Mouse (Mus musculus) liver, postnatal 0 days (tissue): ENCODE measurements around the gene Ccdc70. TPM values are rescaled to one million over a fixed set of nuclear protein-coding genes. Genes with fewer than 3 reads are reported as not detected.
"Not testable (repeated sequence)": the region's sequence is repeated elsewhere in the genome, so short reads cannot be mapped to it uniquely, and the experiment has no call there.

ENCODE experiments used
- ATAC-seq: fragments of 200-750 bp; cut with Nextera tagmentation; 2 replicates; pipeline ENCODE4 v1.8.0; 2017; ENCODE audit warnings: mild to moderate bottlenecking, moderate library complexity
- DNase-seq: peaks from one replicate; pipeline ENCODE4 v3.0.0-alpha.2; 2016
- H3K27ac ChIP-seq: fragments of 300-500 bp; sonication (generic); 2 replicates; pipeline ENCODE4 v1.5.1; 2014; ENCODE audit warnings: antibody characterized with exemption, moderate library complexity, mild to moderate bottlenecking, low read depth
- H3K27me3 ChIP-seq: fragments of 300-500 bp; sonication (generic); 2 replicates; pipeline ENCODE4 v1.6.1; 2014; ENCODE audit warnings: low read length, control low read depth, mixed read lengths; ENCODE audit not compliant: insufficient read depth
- H3K36me3 ChIP-seq: fragments of 300-500 bp; sonication (generic); replicated peaks from 2 replicates; pipeline ENCODE4 v1.6.1; 2014; ENCODE audit warnings: mild to moderate bottlenecking, control low read depth, low read length, moderate library complexity, mixed read lengths; ENCODE audit not compliant: insufficient read depth
- H3K4me1 ChIP-seq: fragments of 300-500 bp; sonication (generic); 2 replicates; pipeline ENCODE4 v1.6.1; 2014; ENCODE audit warnings: antibody characterized with exemption, mild to moderate bottlenecking, control low read depth; ENCODE audit not compliant: insufficient read depth
- H3K4me2 ChIP-seq: fragments of 300-500 bp; sonication (generic); 2 replicates; pipeline ENCODE4 v1.6.1; 2014; ENCODE audit warnings: low read depth, mild to moderate bottlenecking, low read length, moderate library complexity, mixed read lengths
- H3K4me3 ChIP-seq: fragments of 300-500 bp; sonication (generic); 2 replicates; pipeline ENCODE4 v1.5.1; 2014; ENCODE audit warnings: low read depth, low read length
- H3K9ac ChIP-seq: fragments of 300-500 bp; sonication (generic); replicated peaks from 2 replicates; pipeline ENCODE4 v1.6.1; 2014; ENCODE audit warnings: mild to moderate bottlenecking, moderate library complexity
- H3K9me3 ChIP-seq: fragments of 300-500 bp; sonication (generic); 2 replicates; pipeline ENCODE4 v1.6.1; 2016; ENCODE audit warnings: mild to moderate bottlenecking, control low read depth, low read length, mixed read lengths
- CTCF ChIP-seq: sonication (generic); IDR thresholded peaks from 2 replicates; pipeline ENCODE4 v1.5.1; 2016; ENCODE audit warnings: antibody characterized with exemption, low read depth
- EP300 ChIP-seq: IDR thresholded peaks from 2 replicates; pipeline ENCODE4 v1.6.1; 2016; ENCODE audit warnings: antibody characterized with exemption, low read depth, mild to moderate bottlenecking
- WGBS: fragments of 180-500 bp; shearing (Covaris S2); extraction: QIAGEN DNeasy Blood & Tissue Kit; methylation state at CpG from one replicate; pipeline ENCODE4 v1.1.7; 2014; ENCODE audit not compliant: insufficient replicate concordance; 5-methylcytosine and 5-hydroxymethylcytosine counted together
- polyA plus RNA-seq: library from polyadenylated mRNA; unstranded; fragments of >200 nt; fragmentation: Nextera tagmentation; extraction: Ambion mirVana; gene quantifications from 2 replicates; pipeline ENCODE4 v1.2.1, GENCODE M21; 2015

The Ccdc70 gene
- not detected in 2 replicates for polyA plus RNA-seq

GRCm38 (mm10) chr8:21969475-21969874, at the start of gene Ccdc70:
Ccdc70 (plus strand) TSS chr8:21969775.
- no peak for TF ChIP-seq CTCF
- no peak for TF ChIP-seq EP300
- Histone ChIP-seq H3K36me3 (no peaks in the 10 kb centered on the region), H3K27me3 (no peaks in the 10 kb centered on the region), H3K27ac (no peak within 1 kb of the TSS), H3K4me1 (no peaks in the 10 kb centered on the region), H3K9me3 (no peaks in the 10 kb centered on the region), H3K9ac (no peak within 1 kb of the TSS), H3K4me2 (no peak within 1 kb of the TSS), H3K4me3 (no peak within 1 kb of the TSS)
- 66% methylated on average over 3 of the region's 3 CpGs for WGBS
- ATAC-seq = no peak
- no peak for DNase-seq

GRCm38 (mm10) chr8:21930754-21931153, 38.8 kb upstream of the Ccdc70 start:
- H3K4me3 ChIP-seq, DNase-seq, H3K4me2 ChIP-seq, H3K27me3 ChIP-seq, H3K4me1 ChIP-seq, H3K36me3 ChIP-seq, H3K9me3 ChIP-seq, ATAC-seq, H3K27ac ChIP-seq, H3K9ac ChIP-seq: not testable (repeated sequence)
- WGBS = 80% methylated on average over 3 of the region's 3 CpGs

GRCm38 (mm10) chr8:21932610-21933009, 37.0 kb upstream of the Ccdc70 start, which contains the start of gene Defb15:
Defb15 (minus strand) TSS chr8:21932710.
- Histone ChIP-seq H3K9ac (no peak within 1 kb of the TSS), H3K36me3 (no peaks in the 10 kb centered on the region), H3K4me1 (no peaks in the 10 kb centered on the region), H3K9me3 (no peaks in the 10 kb centered on the region), H3K27ac (no peak within 1 kb of the TSS), H3K4me2 (no peak within 1 kb of the TSS), H3K27me3 (no peaks in the 10 kb centered on the region), H3K4me3 (no peak within 1 kb of the TSS)
- 81% methylated on average over 6 of the region's 6 CpGs for WGBS
- no peak for TF ChIP-seq EP300
- no peak for TF ChIP-seq CTCF
- ATAC-seq = no peak
- no peak for DNase-seq

- DNase-seq, H3K4me1 ChIP-seq, H3K27me3 ChIP-seq, H3K9me3 ChIP-seq, H3K4me3 ChIP-seq, ATAC-seq, H3K4me2 ChIP-seq, H3K27ac ChIP-seq, H3K9ac ChIP-seq, H3K36me3 ChIP-seq: not testable (repeated sequence)
- WGBS = 71% methylated on average over 4 of the region's 4 CpGs
These were observed 31.5 kb upstream of the Ccdc70 start, which contains the start of gene Defb35 for GRCm38 (mm10) chr8:21938052-21938451. Defb35 (plus strand) TSS chr8:21938352.

GRCm38 (mm10) chr8:21946462-21946861, 23.1 kb upstream of the Ccdc70 start, which contains the start of gene Defb13:
Defb13 (plus strand) TSS chr8:21946762.
- ATAC-seq = no peak
- H3K4me1 ChIP-seq = no peaks in the 10 kb centered on the region
- no peaks in the 10 kb centered on the region for H3K9me3 ChIP-seq
- no peak within 1 kb of the TSS for H3K4me2 ChIP-seq
- H3K27ac ChIP-seq = no peak within 1 kb of the TSS
- no peak within 1 kb of the TSS for H3K4me3 ChIP-seq
- no peak for DNase-seq
- WGBS = 80% methylated on average over 6 of the region's 6 CpGs
- H3K36me3 ChIP-seq = no peaks in the 10 kb centered on the region
- H3K27me3 ChIP-seq = no peaks in the 10 kb centered on the region
- TF ChIP-seq CTCF (no peak), EP300 (no peak)
- no peak within 1 kb of the TSS for H3K9ac ChIP-seq

GRCm38 (mm10) chr8:21947311-21948017, 22.1 kb upstream of the Ccdc70 start:
- H3K9me3 ChIP-seq = no peaks in the 10 kb centered on the region
- no peak overlapping the region for H3K4me2 ChIP-seq
- TF ChIP-seq EP300 (no peak), CTCF (no peak)
- H3K4me3 ChIP-seq = no peak overlapping the region
- H3K4me1 ChIP-seq = no peaks in the 10 kb centered on the region
- 72% methylated on average over 9 of the region's 9 CpGs for WGBS
- no peak for DNase-seq
- no peak overlapping the region for H3K9ac ChIP-seq
- no peak for ATAC-seq
- no peaks in the 10 kb centered on the region for H3K27me3 ChIP-seq
- no peak overlapping the region for H3K27ac ChIP-seq
- no peaks in the 10 kb centered on the region for H3K36me3 ChIP-seq
